Mouse (Mus musculus) retina, postnatal 1 day (tissue): ENCODE measurements around the gene Ccdc83.

ENCODE experiments used
- DNase-seq: peaks from one replicate; pipeline ENCODE4 v3.0.0-alpha.2; 2012

Gene Ccdc83

DNA sequence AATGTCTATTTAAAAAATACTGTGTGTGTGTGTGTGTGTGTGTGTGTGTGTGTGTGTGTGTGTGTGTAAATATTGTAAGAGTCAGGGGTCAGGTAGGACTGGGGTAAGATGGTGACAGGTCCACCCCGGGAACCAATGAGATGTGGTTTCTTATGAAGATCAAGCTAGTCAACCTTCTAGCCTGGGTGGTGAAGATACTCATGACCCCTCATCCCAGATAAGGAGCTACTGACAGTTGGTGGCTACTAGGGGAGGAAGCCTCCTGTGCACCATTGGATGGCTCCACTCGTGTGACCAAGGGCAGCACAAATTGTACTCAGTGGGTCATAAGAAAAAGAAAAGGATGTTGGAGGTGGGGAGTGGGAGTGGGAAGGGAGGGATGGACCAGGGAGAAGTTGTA, 5.7 kb downstream of the Ccdc83 start:
- DNase-seq, result no peak

DNA sequence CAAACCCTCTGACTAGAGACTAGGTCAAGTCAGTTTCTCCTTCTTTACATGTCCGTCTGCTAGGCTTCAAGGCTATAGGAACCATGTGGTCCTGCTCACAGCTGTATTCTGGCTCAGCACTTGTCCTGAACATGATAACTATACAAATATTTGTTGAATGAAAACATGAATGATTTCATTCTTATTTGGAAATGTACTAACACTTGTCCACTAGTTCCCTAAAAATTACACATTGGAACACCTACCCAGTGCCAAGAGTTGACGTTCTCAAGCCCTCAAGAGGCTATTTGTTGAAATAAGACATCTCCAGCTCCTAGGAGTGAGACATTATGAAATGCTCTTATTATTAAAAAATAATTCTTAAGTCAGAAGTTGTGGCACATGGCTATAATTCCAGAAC, 6.9 kb downstream of the Ccdc83 start:
- DNase-seq, result no peak

DNA sequence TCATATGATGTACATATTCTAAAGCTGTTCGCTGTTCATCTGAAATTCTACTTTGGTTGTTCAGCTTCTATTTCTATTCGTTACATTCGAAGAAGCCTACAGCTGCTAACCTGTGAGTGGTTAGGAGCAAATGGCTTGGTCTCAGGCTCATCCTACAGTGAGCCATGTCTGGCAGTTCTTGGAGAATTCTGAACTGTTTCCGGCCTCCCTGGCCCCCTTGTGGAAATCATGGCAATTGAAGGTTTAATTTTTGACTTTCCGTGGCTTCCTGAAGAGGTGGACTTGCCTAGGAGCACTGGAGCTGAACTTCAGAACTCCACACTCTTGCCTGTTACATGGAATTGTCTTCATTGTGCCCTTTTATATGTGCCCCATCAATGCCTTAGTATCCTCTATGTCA, 12.6 kb downstream of the Ccdc83 start:
- DNase-seq, result no peak

DNA sequence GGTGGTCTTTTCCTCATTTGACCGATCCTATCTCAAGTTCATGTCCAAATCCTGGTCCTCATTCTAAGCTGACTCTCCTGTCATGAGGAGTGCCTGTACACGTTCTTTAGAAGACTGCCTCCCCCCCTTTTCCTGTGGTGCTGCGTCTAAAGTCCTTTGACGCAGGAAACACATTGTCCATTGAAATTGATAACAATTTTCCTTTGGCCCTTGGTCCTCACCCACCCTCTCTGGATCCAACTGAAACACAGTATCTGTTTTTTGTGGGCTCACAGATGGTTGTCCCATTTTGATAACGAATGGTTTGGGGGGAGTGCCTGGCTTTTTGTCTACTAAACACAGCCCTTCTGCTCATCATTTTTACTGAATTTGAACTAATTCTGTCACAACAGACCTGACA, 21.9 kb downstream of the Ccdc83 start:
- no peak for DNase-seq

DNA sequence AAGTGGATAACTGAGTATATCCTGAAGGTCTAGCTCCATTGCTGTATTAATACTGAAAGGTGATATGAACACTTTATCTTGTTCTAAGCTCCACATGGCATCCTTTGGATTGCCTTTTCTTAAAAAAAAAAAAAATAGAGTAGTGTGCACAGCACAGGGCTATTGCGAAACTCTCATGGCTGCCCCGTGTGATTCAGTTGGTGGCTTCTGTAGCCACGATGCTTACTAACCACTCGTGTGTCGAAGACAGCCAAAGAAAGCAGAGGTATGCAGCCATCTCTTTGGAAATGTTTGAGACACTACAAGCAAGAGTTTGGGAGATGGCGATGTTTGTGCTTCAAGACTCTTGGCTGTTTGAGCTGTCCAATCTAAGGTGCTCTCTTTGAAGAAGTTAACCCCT, 22.4 kb downstream of the Ccdc83 start:
- no peak for DNase-seq

DNA sequence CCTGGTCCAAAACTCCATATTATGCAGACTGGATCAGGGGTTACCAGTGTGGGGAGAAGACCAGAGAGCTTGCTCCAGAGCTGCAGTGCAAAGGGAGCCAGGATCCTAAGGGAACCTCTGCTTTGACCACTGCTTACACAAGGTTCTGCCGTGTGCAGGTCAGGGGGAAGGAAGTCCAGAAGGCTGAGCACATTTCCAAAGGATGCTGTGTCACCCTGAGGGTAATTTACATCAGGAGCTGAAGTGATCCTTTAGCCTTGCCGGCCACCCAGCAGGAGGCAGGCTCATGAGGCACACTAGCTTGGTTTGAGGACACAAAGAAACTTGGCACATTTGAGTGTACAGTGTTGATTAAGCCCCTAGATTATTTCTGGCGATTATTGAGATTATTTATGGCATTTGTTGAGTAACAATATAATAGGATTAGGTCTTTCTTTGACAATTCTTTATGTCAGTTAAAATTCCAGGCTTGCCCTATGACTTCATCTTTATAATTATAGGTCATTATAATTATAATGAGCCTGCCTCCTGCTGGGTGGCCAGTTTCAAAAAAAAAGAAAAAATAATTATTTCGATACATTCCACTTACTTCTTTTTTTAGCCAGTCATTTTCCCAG, 29.2 kb downstream of the Ccdc83 start:
- DNase-seq, result peak; percentile 78

DNA sequence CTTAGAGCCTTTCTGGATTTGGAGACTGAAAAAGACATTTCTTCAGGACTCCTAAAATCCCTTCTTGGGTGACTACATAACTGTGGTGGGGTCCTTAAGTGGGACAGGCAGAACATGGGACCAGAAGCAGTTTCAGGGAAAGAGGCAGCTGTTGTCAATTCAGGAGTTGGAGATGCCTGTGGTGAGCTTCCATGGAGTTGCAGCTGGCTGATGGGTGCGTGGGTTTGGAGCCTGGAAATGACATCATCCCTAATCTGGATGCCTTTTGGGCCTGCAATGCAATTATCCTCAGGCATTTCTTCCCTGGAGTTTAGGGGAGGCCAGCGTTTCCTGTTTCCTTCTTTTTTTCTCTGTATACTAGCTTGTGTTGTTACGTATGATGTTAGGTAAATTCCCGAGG, 31.7 kb downstream of the Ccdc83 start:
- no peak for DNase-seq

DNA sequence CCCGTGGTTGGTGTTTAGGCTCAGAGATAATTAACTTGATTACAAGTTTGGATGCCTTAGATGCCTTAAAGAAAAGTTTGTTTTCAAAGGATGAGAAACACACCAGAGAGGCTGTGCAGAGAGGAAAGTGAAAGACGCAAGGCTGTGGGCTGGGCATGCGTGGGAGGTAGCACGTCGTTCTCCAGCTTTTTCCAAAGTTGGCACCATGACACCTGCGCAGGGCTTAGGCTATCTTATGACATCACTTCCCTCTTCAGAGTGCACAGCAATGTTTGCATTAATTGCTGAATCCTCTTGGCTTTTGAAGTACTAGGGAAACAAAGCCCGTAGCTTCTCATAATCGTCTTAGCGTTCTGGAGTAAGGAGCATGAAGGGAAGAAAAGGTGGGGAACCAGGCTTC, 34.1 kb downstream of the Ccdc83 start:
- DNase-seq, result no peak

DNA sequence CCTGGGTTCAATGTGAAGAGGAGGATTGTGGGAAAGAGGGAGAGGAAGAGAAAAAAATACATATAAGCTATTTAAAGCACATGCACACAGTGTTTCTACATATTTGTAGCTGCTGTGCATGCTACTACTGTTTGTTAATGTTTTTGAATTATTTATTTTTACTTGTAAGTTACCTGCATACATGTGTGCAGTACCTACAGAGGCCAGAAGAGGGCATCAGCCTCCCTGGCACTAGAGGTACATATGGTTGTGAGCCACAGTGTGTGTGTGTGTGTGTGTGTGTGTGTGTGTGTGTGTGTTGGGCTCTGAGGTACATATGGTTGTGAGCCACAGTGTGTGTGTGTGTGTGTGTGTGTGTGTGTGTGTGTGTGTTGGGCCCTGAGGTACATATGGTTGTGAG, 36.7 kb downstream of the Ccdc83 start:
- peak; percentile 37 for DNase-seq

DNA sequence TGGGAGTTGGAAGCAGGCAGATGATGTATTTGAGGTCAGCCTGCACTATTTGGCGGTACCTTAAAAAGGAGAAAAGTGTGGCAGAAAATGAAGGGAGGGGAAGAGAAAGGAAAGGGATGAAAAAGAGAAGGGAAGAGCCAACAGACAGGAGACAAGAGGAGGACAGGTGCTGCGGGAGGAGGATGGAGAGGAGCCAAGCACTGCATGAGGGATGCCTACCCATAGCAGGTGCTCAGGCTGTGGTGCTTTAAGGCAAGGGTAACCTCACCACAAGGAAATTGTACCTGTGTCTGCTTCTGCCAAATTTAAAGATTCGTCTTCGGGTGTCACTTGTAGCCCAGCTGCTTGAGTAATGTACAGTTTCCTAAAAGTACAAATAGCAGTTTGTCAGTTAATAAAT, 37.5 kb downstream of the Ccdc83 start:
- no peak for DNase-seq

DNA sequence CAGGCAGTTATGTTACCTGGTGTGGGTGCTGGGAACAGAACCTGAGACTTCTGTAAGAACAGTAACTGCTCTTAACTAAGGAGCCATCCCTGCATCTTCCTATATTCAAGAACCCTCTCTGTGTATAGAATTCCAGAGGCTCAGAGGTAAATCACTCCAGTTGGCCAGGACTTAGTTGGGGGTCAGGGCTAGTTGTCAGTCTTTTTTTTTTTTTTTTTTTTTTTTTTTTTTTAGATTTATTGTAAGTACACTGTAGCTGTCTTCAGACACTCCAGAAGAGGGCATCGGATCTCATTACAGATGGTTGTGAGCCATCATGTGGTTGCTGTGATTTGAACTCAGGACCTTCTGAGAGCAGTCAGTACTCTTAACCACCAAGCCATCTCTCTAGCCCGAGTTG, 44.1 kb downstream of the Ccdc83 start:
- no peak for DNase-seq

DNA sequence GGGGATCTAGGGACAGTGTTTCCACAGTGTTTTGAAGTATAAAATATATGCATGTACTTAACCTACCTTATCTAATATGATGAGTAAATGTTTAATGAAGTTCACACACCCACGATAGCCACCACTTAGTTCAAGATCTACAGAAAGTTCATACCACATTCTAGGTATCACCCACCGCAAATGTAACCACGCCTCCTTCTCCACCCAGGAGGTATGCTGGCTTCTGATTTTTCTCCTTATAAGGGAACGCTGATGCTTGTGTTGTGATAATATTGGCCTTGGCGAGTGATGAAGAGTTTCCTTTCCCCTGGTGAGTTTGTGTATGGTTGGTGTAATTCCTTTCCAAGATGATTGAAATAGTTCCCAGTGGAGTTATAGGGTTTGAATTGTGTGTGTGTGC, 47.5 kb downstream of the Ccdc83 start:
- DNase-seq, result no peak

DNA sequence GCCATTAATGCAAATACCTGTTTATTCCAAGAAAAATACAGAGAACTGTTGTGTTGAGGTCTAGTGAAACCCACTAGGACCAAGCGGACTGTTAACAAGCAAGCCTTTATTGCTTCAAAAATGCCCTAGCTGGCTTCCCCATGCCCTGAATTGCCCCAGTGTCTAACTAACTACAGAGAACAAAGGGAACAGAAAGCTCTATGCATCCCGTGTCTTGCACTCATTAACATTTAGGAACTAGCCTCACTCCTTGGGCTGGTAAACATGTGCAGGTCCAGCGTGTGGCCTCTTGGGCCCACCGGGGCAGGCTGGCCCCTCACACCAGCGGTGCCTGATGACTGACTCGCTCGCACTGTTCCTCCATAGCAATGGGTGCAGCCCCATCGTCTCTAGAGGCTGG, 49.1 kb downstream of the Ccdc83 start:
- DNase-seq, result peak; percentile 68

DNA sequence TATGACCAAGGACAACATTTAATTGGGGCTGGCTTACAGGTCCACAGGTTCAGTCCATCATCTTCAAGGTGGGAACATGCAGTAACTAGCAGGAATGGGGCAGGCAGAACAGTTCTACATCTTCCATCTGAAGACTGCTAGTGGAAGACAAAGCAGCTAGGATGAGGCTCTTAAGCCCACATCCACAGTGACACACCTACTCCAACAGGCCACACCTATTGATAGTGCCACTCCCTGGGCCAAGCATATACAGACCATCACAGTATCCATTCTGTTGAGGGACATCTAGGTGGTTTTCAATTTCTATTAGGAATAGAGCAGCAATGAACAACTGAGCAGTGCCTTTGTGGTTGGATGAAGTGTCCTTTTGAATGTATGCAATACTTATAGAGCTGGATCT, 54.6 kb downstream of the Ccdc83 start:
- DNase-seq, result no peak

DNA sequence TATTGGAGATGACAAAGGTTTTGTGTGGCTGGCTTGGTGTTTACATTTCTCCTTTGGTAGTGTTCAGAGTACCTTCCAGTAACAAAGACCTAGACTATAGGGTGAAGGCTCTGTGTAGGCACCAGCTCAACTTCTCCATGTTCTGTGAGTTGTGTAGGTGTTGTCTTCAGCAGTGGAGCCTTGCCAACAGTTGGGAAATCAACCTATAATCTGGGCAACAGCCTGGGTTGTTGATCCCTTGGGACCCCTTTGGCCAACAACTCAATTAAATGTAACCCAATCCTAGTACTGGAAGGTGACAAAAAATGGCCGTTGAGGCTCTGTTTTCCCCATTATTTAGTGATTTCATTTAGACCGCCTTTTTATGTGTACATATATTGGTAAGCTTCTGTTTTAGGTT, 55.5 kb downstream of the Ccdc83 start:
- DNase-seq, result no peak

DNA sequence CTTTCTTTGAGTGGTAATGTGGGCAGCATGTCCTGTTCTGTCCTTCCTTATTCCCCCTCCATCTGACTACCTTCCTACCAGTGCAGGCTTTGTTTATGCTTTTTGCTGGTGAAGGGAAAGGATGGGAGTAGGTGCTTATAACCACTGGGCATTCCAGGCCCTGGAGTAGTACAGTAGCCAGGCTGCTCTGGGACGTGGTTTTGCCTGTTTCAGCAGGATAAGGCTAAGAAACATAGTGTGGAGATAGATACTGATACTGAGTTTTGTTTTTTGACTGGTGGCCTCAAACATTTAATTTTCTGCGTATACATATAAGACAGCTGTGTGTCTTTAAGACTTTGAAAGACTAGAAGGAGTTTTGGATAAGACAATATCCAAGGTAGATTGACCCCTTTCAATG, 61.7 kb downstream of the Ccdc83 start:
- DNase-seq, result no peak

DNA sequence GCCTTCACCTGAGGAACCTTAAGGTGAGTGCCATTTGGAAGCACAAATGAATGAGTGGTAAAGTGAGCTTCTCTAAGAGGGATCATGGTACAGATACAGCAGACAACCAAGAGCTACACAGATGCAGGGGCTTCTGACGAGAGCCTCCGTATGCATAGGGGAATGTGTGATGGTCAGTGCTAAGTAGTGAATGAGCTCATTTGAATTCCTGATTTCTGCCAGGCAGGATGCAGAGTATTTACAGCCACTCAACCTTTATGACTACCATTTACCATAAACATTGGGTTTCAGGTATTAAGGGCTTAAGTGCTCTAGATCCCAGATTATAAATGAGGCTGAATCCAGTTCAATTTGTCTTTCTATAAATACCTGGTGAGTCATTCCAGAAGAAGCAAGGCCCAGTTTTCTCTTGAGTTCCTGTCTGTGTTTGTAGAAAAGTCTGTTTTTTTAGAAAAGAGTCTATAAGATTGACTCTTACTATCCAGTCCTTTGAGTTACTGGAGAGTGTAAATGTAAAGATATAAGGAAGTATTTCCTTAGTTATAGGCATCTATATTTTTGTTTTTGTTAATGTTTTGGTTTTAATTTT, 63.6 kb downstream of the Ccdc83 start:
- DNase-seq, result no peak

DNA sequence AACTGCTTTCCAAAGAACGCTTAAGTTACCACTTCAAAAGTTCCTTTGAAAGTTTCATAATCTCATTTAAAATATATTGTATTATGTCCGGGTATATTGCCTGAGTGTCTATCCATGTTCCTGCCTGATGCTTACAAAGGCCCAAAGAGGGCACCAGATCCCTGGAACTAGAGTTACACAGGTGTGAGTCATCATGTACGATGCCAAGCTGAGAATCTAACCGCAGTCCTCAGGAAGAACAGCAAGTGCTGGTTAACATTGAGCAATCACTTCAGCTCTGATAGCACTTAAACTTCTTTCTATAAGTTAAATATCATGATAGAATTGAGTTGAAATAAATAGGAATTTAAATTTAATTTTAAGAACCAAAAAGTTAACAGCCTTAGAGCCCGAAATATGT, 65.3 kb downstream of the Ccdc83 start:
- no peak for DNase-seq

DNA sequence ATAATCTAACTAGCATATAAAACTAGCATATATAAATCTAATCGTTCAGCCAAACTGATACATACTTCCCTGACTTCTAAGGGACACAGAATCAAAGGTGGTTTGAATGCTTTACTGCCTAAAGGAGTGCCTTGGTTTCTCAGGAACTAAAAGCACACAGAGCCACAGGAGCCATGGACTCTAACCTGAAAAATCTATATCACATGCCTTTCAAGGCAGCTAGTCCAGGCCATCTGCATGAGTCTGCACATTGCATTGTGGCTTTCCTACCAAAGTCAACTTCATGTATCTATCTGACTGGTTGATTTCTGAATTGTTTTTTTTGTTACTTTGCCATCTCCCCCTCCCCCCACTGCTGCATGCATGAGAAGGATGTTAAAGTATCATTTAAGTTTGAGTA, 84.9 kb downstream of the Ccdc83 start:
- no peak for DNase-seq

DNA sequence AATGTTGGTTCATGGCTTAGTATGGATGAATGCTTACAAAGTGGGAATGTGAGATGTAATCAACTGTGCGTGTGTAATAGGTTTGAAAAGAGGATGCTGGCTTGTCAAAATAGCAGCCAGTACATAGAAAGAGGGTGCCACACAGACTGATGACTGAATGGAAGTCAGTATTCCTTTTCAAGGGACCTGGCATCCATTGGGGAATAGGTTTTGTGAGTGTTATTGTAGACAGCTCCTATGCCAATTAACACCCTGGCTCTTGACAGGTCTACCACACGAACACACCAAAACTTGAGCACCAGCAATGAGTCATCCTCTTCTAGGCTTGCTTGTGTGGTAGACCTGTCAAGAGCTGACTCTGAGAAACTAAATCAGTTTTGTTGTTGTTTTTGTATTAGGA, 90.0 kb downstream of the Ccdc83 start:
- DNase-seq, result no peak
